Mouse (Mus musculus): ENCODE results near the gene Ptprd. TPM values are rescaled to one million over a fixed set of nuclear protein-coding genes. Genes with fewer than 3 reads are reported as not detected.

Gene Ptprd
- polyA plus RNA-seq, 1 experiment from 2014 or later, result 14.5 TPM

DNA sequence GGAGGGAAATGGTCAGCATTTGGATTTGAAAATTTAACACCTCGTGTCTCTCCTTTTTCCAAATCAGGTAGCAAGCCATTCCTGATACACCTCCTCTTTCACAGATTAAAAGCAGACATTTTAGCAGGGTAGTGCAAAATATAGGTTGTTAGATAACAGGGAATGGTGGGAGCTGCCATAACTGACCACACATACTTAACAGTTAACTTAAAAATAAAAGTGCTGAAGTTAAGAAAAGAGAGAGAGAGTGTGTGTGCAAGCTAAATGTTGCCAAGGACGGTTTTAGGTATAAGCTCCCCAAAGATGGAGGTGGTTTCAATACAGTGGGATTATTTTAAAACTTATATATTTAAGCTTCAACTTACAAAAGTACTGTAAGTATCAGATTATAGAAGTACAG lies 2241.8 kb downstream of the Ptprd start:
- ATAC-seq (replicated peaks; ENCODE audit: low FRiP score, low read depth) (no peak), DNase-seq (ENCODE audit: low spot score) (no peak)
- Histone ChIP-seq H3K27ac (no peak overlapping the region), H3K4me2 (ENCODE audit: low read length) (no peak overlapping the region), H3K36me3 (ENCODE audit: insufficient read depth, low read length) (no peaks in the 10 kb centered on the region), H3K9ac (ENCODE audit: low read depth, low read length) (no peak overlapping the region), H3K4me1 (replicated peaks; ENCODE audit: insufficient read depth, low read length) (no peaks in the 10 kb centered on the region), H3K27me3 (ENCODE audit: insufficient read depth, low read length) (no peaks in the 10 kb centered on the region), H3K4me3 (replicated peaks; ENCODE audit: low read depth, low read length) (no peak overlapping the region), H3K9me3 (replicated peaks; ENCODE audit: low read length) (no peaks in the 10 kb centered on the region)
- WGBS, result 84% methylated on average over 2 of the region's 2 CpGs
- no peak for TF ChIP-seq CTCF (IDR thresholded peaks at IDR 0.05; ENCODE audit: low read depth)

DNA sequence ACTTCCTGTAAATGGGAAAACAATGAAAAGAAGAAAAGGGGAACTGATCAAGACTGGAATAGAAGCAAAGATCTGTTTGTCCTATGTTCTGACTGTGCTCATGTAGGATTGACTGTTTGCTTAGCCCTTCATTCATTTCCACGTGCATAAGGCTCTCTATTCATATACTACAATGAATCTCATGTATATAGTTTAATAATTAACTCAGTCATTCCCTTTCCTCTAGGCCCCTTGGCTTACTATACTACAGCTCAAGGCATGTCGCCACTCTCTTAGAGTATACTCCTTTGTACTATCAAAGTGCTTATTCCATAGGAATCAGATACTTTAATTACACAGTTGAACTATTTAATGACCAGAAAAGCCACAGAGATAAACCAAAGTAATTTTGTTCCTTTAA lies 2243.1 kb downstream of the Ptprd start:
- H3K4me1 ChIP-seq (replicated peaks; ENCODE audit: insufficient read depth, low read length), result no peaks in the 10 kb centered on the region
- H3K27ac ChIP-seq, result no peak overlapping the region
- no peaks in the 10 kb centered on the region for H3K27me3 ChIP-seq (ENCODE audit: insufficient read depth, low read length)
- H3K9me3 ChIP-seq (replicated peaks; ENCODE audit: low read length), result no peaks in the 10 kb centered on the region
- H3K4me2 ChIP-seq (ENCODE audit: low read length), result no peak overlapping the region
- no peak for TF ChIP-seq CTCF (IDR thresholded peaks at IDR 0.05; ENCODE audit: low read depth)
- no peak overlapping the region for H3K4me3 ChIP-seq (replicated peaks; ENCODE audit: low read depth, low read length)
- H3K36me3 ChIP-seq (ENCODE audit: insufficient read depth, low read length), result no peaks in the 10 kb centered on the region
- 72% methylated on average over 2 of the region's 2 CpGs for WGBS
- DNase-seq (ENCODE audit: low spot score) (no peak), ATAC-seq (replicated peaks; ENCODE audit: low FRiP score, low read depth) (no peak)
- no peak overlapping the region for H3K9ac ChIP-seq (ENCODE audit: low read depth, low read length)

- Histone ChIP-seq H3K4me3 (replicated peaks; ENCODE audit: low read depth, low read length) (no peak overlapping the region), H3K27ac (no peak overlapping the region), H3K27me3 (ENCODE audit: insufficient read depth, low read length) (no peaks in the 10 kb centered on the region), H3K36me3 (ENCODE audit: insufficient read depth, low read length) (no peaks in the 10 kb centered on the region), H3K4me1 (replicated peaks; ENCODE audit: insufficient read depth, low read length) (no peaks in the 10 kb centered on the region), H3K9me3 (replicated peaks; ENCODE audit: low read length) (no peaks in the 10 kb centered on the region), H3K9ac (ENCODE audit: low read depth, low read length) (no peak overlapping the region), H3K4me2 (ENCODE audit: low read length) (no peak overlapping the region)
- DNase-seq (ENCODE audit: low spot score), result no peak
- 78% methylated on average over 3 of the region's 3 CpGs for WGBS
- ATAC-seq (replicated peaks; ENCODE audit: low FRiP score, low read depth), result no peak
- TF ChIP-seq CTCF (IDR thresholded peaks at IDR 0.05; ENCODE audit: low read depth), result no peak
Measured at GRCm38 (mm10) chr4:75965810-75966209, 2246.0 kb downstream of the Ptprd start.

GRCm38 (mm10) chr4:75962916-75963315 lies 2248.8 kb downstream of the Ptprd start:
- H3K4me3 ChIP-seq (replicated peaks; ENCODE audit: low read depth, low read length), result no peak overlapping the region
- H3K4me2 ChIP-seq (ENCODE audit: low read length), result no peak overlapping the region
- H3K9me3 ChIP-seq (replicated peaks; ENCODE audit: low read length), result no peaks in the 10 kb centered on the region
- no peaks in the 10 kb centered on the region for H3K4me1 ChIP-seq (replicated peaks; ENCODE audit: insufficient read depth, low read length)
- 83% methylated on average over 2 of the region's 2 CpGs for WGBS
- no peak overlapping the region for H3K27ac ChIP-seq
- H3K9ac ChIP-seq (ENCODE audit: low read depth, low read length), result no peak overlapping the region
- TF ChIP-seq CTCF (IDR thresholded peaks at IDR 0.05; ENCODE audit: low read depth), result no peak
- no peaks in the 10 kb centered on the region for H3K27me3 ChIP-seq (ENCODE audit: insufficient read depth, low read length)
- no peak for DNase-seq (ENCODE audit: low spot score)
- no peaks in the 10 kb centered on the region for H3K36me3 ChIP-seq (ENCODE audit: insufficient read depth, low read length)
- ATAC-seq (replicated peaks; ENCODE audit: low FRiP score, low read depth), result no peak

DNA sequence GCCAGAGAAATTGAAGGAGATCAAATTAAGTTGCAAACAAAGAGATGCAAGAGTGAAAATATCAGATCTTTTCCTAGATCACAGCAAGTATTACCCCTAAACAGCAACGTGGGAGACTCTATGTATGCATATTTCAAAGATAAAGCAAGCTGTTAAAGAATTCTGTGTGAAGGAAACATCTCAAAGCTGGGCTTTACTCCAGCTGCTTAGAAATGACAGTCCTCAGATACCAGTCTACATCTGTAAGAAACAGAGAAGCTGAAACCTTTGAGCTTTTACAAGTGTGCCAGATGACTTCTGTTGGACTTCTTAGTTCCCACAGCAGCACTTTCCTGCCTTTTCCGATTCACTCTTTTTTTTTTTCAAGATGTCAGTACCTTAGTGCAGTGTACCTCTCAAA lies 2249.9 kb downstream of the Ptprd start:
- ATAC-seq (replicated peaks; ENCODE audit: low FRiP score, low read depth), result no peak

GRCm38 (mm10) chr4:75953349-75954060 lies 2258.3 kb downstream of the Ptprd start:
- no peak for ATAC-seq (replicated peaks; ENCODE audit: low FRiP score, low read depth)
- Histone ChIP-seq H3K4me2 (ENCODE audit: low read length) (no peak overlapping the region), H3K27ac (no peak overlapping the region), H3K27me3 (ENCODE audit: insufficient read depth, low read length) (no peaks in the 10 kb centered on the region), H3K4me3 (replicated peaks; ENCODE audit: low read depth, low read length) (no peak overlapping the region), H3K36me3 (ENCODE audit: insufficient read depth, low read length) (no peaks in the 10 kb centered on the region), H3K4me1 (replicated peaks; ENCODE audit: insufficient read depth, low read length) (no peaks in the 10 kb centered on the region), H3K9ac (ENCODE audit: low read depth, low read length) (no peak overlapping the region), H3K9me3 (replicated peaks; ENCODE audit: low read length) (no peaks in the 10 kb centered on the region)
- no peak for DNase-seq (ENCODE audit: low spot score)
- 67% methylated on average over 6 of the region's 6 CpGs for WGBS
- no peak for TF ChIP-seq CTCF (IDR thresholded peaks at IDR 0.05; ENCODE audit: low read depth)

More for the DNA sequence above, 2249.9 kb downstream of the Ptprd start:
- Histone ChIP-seq H3K9ac (ENCODE audit: low read depth, low read length) (no peak overlapping the region), H3K36me3 (ENCODE audit: insufficient read depth, low read length) (no peaks in the 10 kb centered on the region), H3K4me3 (replicated peaks; ENCODE audit: low read depth, low read length) (no peak overlapping the region), H3K27me3 (ENCODE audit: insufficient read depth, low read length) (no peaks in the 10 kb centered on the region), H3K27ac (no peak overlapping the region), H3K4me2 (ENCODE audit: low read length) (no peak overlapping the region), H3K4me1 (replicated peaks; ENCODE audit: insufficient read depth, low read length) (no peaks in the 10 kb centered on the region), H3K9me3 (replicated peaks; ENCODE audit: low read length) (no peaks in the 10 kb centered on the region)
- DNase-seq (ENCODE audit: low spot score), result no peak
- no peak for TF ChIP-seq CTCF (IDR thresholded peaks at IDR 0.05; ENCODE audit: low read depth)
- 69% methylated on average over 2 of the region's 2 CpGs for WGBS

DNA sequence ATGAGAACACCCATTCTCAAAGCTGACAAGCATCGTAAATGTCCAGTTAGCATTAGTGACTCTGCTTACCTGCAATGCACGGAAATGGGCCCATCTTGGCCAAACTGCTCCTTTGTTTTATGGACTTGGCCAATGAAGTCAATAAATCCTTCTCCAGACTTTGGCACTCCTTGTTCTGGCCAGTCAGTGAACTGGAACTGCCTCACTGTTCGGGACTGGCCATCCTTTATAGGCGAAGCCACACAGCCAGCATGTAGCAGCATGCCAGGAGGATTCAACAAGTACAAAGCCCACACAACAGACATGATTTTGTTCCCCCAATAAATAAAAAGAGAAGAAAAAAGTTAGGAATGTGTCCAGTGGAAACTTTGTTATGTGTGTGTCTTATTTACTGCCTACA lies 2261.2 kb downstream of the Ptprd start:
- H3K4me3 ChIP-seq (replicated peaks; ENCODE audit: low read depth, low read length), result no peak overlapping the region
- 54% methylated on average over 4 of the region's 4 CpGs for WGBS
- no peak overlapping the region for H3K4me2 ChIP-seq (ENCODE audit: low read length)
- no peak for ATAC-seq (replicated peaks; ENCODE audit: low FRiP score, low read depth)
- no peak overlapping the region for H3K9ac ChIP-seq (ENCODE audit: low read depth, low read length)
- TF ChIP-seq CTCF (IDR thresholded peaks at IDR 0.05; ENCODE audit: low read depth), result no peak
- no peaks in the 10 kb centered on the region for H3K9me3 ChIP-seq (replicated peaks; ENCODE audit: low read length)
- no peak for DNase-seq (ENCODE audit: low spot score)
- no peaks in the 10 kb centered on the region for H3K36me3 ChIP-seq (ENCODE audit: insufficient read depth, low read length)
- no peak overlapping the region for H3K27ac ChIP-seq
- no peaks in the 10 kb centered on the region for H3K27me3 ChIP-seq (ENCODE audit: insufficient read depth, low read length)
- no peaks in the 10 kb centered on the region for H3K4me1 ChIP-seq (replicated peaks; ENCODE audit: insufficient read depth, low read length)
